Mouse (Mus musculus): Measurements from ENCODE around the gene Wdr53. TPM values are rescaled to one million over a fixed set of nuclear protein-coding genes. Genes with fewer than 3 reads are reported as not detected.
A peak's percentile ranks its signal among the peaks of the same experiment; 100 is the strongest.
"Not testable (repeated sequence)": the region's sequence is repeated elsewhere in the genome, so short reads cannot be mapped to it uniquely, and the experiment has no call there.

Wdr53 gene
- polyA plus RNA-seq, 1 experiment: 11.3 TPM

DNA sequence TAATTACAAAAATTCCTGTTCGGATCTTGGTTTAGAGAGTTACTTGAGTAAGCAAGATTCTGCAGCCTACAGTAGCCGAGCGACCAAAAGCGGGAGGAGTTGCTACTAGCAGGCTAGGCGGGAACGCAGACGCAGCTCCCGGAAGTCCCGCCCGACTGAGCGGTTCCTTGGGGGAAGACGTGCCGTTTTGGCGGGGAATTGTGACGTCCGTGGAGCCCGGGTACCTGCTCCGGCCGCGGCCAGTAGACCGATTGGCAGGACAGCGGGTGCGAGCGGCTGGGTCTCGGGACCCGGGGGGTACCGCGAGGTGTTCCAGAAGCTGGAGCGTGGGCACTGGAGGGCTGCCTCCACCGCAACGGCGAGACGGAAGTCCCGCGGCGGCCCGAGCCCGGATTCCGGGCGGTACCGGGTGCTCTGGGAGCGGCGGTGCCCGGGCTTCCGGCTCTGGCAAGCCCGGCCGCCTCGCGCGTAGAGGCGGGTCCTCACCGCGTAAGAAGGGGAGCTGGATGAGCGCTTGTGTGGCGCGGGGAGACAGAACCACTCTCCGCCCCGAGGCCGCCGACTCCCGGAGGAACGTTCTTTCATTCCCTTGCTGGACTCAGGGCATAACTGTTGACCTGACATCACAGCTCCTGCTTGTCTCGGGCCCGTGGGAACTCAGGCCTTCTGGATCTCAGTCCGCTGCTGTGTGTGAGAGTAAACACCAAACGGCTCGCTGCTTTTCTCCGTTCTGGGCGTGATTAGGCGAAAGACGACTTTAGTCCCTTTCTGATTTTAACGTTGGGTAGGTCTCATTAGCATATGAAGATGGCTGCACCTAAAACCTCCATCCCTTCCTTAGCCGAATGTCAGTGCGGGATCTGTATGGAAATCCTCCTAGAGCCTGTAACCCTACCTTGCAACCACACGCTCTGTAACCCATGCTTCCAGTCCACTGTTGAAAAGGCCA is 30.6 kb downstream of the Wdr53 start, which contains the start of gene Rnf168:
Rnf168 (plus strand) TSS at position 152 of the 949 bp plus-strand sequence.
- 0 out of 2 replicates have a peak, but pooled peaks cover 3% of the 10 kb centered on the region for H3K4me1 ChIP-seq (ENCODE audit: control insufficient read depth, insufficient read depth, low read length)
- TF ChIP-seq CTCF (IDR thresholded peaks at IDR 0.05; ENCODE audit: borderline replicate concordance, insufficient read depth, low read length): no peak
- peak; percentile 77 for TF ChIP-seq POLR2A (IDR thresholded peaks at IDR 0.05; ENCODE audit: low read depth, low read length)
- H3K4me3 ChIP-seq (ENCODE audit: insufficient read depth, low read length): peak within 1 kb of the TSS; percentile 91
- peak within 1 kb of the TSS; percentile 84 for H3K27ac ChIP-seq (ENCODE audit: insufficient read depth, low read length)

DNA sequence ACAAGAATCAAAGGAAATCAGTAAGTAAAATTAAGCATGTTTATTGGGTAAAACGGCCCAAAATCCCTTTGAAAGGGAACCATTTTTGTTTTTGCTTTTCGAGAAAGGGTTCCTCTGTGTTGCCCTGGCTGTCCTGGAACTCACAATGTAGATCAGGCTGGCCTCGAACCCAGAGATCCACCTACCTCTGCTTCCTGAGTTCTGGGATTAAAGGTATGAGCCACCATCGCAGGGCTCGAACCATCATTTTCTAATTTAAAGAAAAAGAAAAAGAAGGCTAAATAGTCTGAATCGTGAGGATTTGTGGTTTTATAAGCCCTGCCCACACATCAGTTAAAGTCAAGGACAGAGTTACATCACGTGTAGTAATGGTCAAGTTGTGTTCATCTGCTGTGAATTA is 31.4 kb downstream of the Wdr53 start:
- 0 out of 2 replicates have a peak, but pooled peaks cover 3% of the 10 kb centered on the region for H3K4me1 ChIP-seq (ENCODE audit: control insufficient read depth, insufficient read depth, low read length)
- no peak overlapping the region for H3K27ac ChIP-seq (ENCODE audit: insufficient read depth, low read length)
- TF ChIP-seq POLR2A (IDR thresholded peaks at IDR 0.05; ENCODE audit: low read depth, low read length) (no peak), CTCF (IDR thresholded peaks at IDR 0.05; ENCODE audit: borderline replicate concordance, insufficient read depth, low read length) (no peak)
- H3K4me3 ChIP-seq (ENCODE audit: insufficient read depth, low read length): peak overlapping the region; percentile 91

DNA sequence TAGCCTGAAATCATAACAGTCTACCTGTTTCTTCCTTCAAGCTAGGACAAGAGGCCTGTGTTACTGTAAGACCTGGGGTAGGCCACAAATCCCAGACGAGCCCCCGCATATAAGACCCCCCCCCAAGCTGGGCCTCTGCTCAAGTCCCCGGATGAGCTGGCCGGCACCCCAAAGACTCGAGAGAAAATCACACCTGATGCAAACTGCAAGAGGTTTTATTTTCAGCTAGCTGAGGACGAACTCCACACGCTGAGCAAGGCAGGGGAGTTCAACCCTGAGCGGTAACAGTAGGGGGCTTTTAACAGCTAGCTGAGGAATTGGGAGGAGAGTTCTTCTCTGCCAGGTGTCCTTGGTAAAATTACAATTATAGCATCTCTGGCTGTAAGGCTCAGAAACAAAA is 33.2 kb downstream of the Wdr53 start:
- Histone ChIP-seq H3K4me3 (ENCODE audit: insufficient read depth, low read length) (no peak overlapping the region), H3K4me1 (ENCODE audit: control insufficient read depth, insufficient read depth, low read length) (0 out of 2 replicates have a peak, but pooled peaks cover 3% of the 10 kb centered on the region), H3K27ac (ENCODE audit: insufficient read depth, low read length) (no peak overlapping the region)
- TF ChIP-seq POLR2A (IDR thresholded peaks at IDR 0.05; ENCODE audit: low read depth, low read length): no peak
- no peak for TF ChIP-seq CTCF (IDR thresholded peaks at IDR 0.05; ENCODE audit: borderline replicate concordance, insufficient read depth, low read length)

DNA sequence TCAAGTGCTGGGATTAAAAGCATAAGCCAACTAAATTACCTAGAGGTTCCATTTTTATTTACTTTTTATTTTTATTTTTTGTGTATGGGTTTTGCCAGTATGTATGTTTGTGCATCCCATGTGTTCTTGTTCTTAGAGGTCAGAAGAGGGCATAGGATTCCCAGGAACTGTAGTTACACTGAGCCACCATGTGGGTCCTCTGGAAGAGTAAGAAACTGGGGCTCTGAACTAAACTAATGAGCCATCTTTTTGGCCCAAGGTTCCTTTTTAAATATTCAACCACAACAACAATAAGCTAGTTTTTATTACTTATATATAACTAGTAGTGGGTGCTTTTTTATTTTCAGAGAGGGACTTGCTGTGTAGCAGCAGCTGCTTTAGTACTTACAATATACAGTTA is 35.6 kb downstream of the Wdr53 start:
- Histone ChIP-seq H3K4me3 (ENCODE audit: insufficient read depth, low read length) (no peak overlapping the region), H3K27ac (ENCODE audit: insufficient read depth, low read length) (no peak overlapping the region), H3K4me1 (ENCODE audit: control insufficient read depth, insufficient read depth, low read length) (no peaks in the 10 kb centered on the region)
- no peak for TF ChIP-seq CTCF (IDR thresholded peaks at IDR 0.05; ENCODE audit: borderline replicate concordance, insufficient read depth, low read length)
- TF ChIP-seq POLR2A (IDR thresholded peaks at IDR 0.05; ENCODE audit: low read depth, low read length): no peak

DNA sequence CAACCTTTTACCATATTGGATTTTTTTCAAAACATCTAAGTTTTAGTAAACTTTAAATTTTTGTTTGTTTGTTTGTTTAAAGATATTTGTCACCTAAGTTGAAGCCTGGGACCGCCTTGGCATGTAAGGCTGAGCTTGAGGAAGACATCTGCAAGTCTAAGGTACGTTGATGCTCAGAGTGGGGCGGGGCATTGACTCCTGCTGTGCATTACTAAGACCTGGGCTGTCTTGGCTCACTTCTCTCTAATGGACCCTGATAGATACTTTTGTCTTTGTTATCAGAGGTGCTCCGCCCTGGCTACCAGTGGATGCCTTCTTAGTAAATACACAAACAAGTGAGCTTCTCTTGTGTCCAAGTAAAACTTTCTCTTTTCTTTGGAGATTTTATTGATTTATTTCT is 44.8 kb downstream of the Wdr53 start:
- no peaks in the 10 kb centered on the region for H3K4me1 ChIP-seq (ENCODE audit: control insufficient read depth, insufficient read depth, low read length)
- H3K27ac ChIP-seq (ENCODE audit: insufficient read depth, low read length): no peak overlapping the region
- no peak for TF ChIP-seq POLR2A (IDR thresholded peaks at IDR 0.05; ENCODE audit: low read depth, low read length)
- TF ChIP-seq CTCF (IDR thresholded peaks at IDR 0.05; ENCODE audit: borderline replicate concordance, insufficient read depth, low read length): no peak
- H3K4me3 ChIP-seq (ENCODE audit: insufficient read depth, low read length): no peak overlapping the region

DNA sequence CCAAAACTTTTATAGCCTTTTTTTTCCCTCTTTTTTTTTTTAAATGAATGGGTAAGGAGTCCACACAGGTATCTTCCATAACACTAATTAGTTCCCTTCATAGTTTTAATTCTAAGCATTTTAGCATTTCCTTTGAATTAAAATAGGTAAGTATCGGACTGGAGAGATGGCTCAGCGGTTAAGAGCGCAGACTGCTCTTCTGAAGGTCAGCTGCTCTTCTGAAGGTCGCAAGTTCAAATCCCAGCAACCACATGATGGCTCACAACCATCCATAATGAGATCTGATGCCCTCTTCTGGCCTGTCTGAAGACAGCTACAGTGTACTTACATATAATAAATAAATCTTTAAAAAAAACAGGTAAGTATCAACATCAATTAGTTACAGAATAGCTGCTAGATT is 52.6 kb downstream of the Wdr53 start:
- H3K27ac ChIP-seq (ENCODE audit: insufficient read depth, low read length); H3K4me1 ChIP-seq (ENCODE audit: control insufficient read depth, insufficient read depth, low read length); H3K4me3 ChIP-seq (ENCODE audit: insufficient read depth, low read length): not testable (repeated sequence)

DNA sequence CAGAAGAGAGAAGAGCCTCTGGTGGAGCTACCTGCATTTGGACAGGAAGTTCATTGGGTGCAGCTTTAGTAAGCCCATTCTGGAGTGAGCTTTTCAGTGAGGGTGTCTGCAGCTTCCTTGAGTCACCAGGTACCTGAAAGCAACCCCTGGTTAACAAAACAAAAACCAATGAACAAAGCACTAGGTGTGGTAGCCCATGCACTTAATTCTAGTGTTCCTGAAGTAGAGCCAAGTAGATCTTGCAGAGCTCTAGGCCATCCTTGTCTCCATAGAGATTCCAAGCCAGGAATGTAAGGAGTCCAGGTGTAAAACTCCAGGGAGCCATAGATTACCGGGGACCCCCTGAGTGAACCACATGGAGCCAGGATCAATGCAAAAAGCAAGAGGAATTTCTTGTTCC is 56.0 kb downstream of the Wdr53 start:
- TF ChIP-seq CTCF (IDR thresholded peaks at IDR 0.05; ENCODE audit: borderline replicate concordance, insufficient read depth, low read length) (no peak), POLR2A (IDR thresholded peaks at IDR 0.05; ENCODE audit: low read depth, low read length) (no peak)
- Histone ChIP-seq H3K4me1 (ENCODE audit: control insufficient read depth, insufficient read depth, low read length) (no peaks in the 10 kb centered on the region), H3K4me3 (ENCODE audit: insufficient read depth, low read length) (no peak overlapping the region), H3K27ac (ENCODE audit: insufficient read depth, low read length) (no peak overlapping the region)

DNA sequence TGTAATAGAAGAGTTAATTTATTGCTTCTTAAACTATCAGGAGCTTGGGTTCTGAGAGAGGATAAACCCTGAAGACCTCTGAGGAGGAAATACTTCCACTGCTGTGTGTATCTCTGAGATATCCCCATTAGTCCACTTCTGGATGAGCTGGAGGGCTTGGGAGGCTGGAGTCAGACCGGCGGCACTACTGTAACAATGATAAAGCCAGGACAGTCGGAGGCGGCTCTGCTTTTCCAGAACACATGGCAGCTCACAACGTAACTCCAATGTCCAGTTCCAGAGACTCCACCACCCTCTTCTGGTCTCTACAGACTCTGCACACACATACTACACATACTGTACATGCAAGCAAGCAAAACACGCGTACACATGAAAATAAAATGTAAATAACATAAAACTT is 56.9 kb downstream of the Wdr53 start:
- Histone ChIP-seq H3K4me1 (ENCODE audit: control insufficient read depth, insufficient read depth, low read length) (no peaks in the 10 kb centered on the region), H3K27ac (ENCODE audit: insufficient read depth, low read length) (no peak overlapping the region), H3K4me3 (ENCODE audit: insufficient read depth, low read length) (no peak overlapping the region)
- TF ChIP-seq POLR2A (IDR thresholded peaks at IDR 0.05; ENCODE audit: low read depth, low read length) (no peak), CTCF (IDR thresholded peaks at IDR 0.05; ENCODE audit: borderline replicate concordance, insufficient read depth, low read length) (no peak)

Other genes with a start within 250 kb of the Wdr53 start
- 54.9 and 72.1 TPM in 2 replicates for gene Senp5, start 243.9 kb upstream of the Wdr53 start, polyA plus RNA-seq (2011; ENCODE audit: insufficient read length, low read depth, missing spikeins)
- 61.3 and 61.4 TPM in 2 replicates for gene Pak2, start 167.9 kb upstream of the Wdr53 start, polyA plus RNA-seq (2011; ENCODE audit: insufficient read length, low read depth, missing spikeins)
- 53.3 and 54.0 TPM in 2 replicates for gene Pigx, start 147.5 kb upstream of the Wdr53 start, polyA plus RNA-seq (2011; ENCODE audit: insufficient read length, low read depth, missing spikeins)
- gene Cep19, start 147.4 kb upstream of the Wdr53 start, polyA plus RNA-seq (2011; ENCODE audit: insufficient read length, low read depth, missing spikeins): 9.2 and 10.9 TPM in 2 replicates
- gene Nrros, start 81.6 kb upstream of the Wdr53 start, polyA plus RNA-seq (2011; ENCODE audit: insufficient read length, low read depth, missing spikeins): 0.60 TPM in 1 of 2 replicates, not detected in the other
- gene Bex6, start 67.4 kb upstream of the Wdr53 start, polyA plus RNA-seq (2011; ENCODE audit: insufficient read length, low read depth, missing spikeins): not detected in 2 replicates
- 12.4 and 16.1 TPM in 2 replicates for gene Fbxo45, start 69 bp upstream of the Wdr53 start, polyA plus RNA-seq (2011; ENCODE audit: insufficient read length, low read depth, missing spikeins)
- not detected in 2 replicates for gene Smco1, start 24.2 kb downstream of the Wdr53 start, polyA plus RNA-seq (2011; ENCODE audit: insufficient read length, low read depth, missing spikeins)
- 20.2 and 27.4 TPM in 2 replicates for gene Rnf168, start 30.2 kb downstream of the Wdr53 start, polyA plus RNA-seq (2011; ENCODE audit: insufficient read length, low read depth, missing spikeins)
- 36.6 and 37.7 TPM in 2 replicates for gene Ubxn7, start 85.0 kb downstream of the Wdr53 start, polyA plus RNA-seq (2011; ENCODE audit: insufficient read length, low read depth, missing spikeins)
- gene Tm4sf19, start 153.3 kb downstream of the Wdr53 start, polyA plus RNA-seq (2011; ENCODE audit: insufficient read length, low read depth, missing spikeins): not detected in 2 replicates
- gene Tctex1d2, start 172.5 kb downstream of the Wdr53 start, polyA plus RNA-seq (2011; ENCODE audit: insufficient read length, low read depth, missing spikeins): 16.1 and 21.1 TPM in 2 replicates
- 43.6 and 45.2 TPM in 2 replicates for gene Pcyt1a, start 183.7 kb downstream of the Wdr53 start, polyA plus RNA-seq (2011; ENCODE audit: insufficient read length, low read depth, missing spikeins)
- 0.19 TPM in 1 of 2 replicates, not detected in the other for gene Slc51a, start 240.7 kb downstream of the Wdr53 start, polyA plus RNA-seq (2011; ENCODE audit: insufficient read length, low read depth, missing spikeins)
- gene Zdhhc19, start 249.0 kb downstream of the Wdr53 start, polyA plus RNA-seq (2011; ENCODE audit: insufficient read length, low read depth, missing spikeins): not detected in 2 replicates

Data from embryonic fibroblast, embryonic 13.5 days (primary cell).